Mouse (Mus musculus) E14TG2a.4 (cell line): ENCODE results near the gene Mad1l1.

Experiments used
- CTCF ChIP-seq: conservative IDR thresholded peaks from 2 replicates; pipeline ENCODE4 v1.5.1; 2014; ENCODE audit warnings: low read length
- POU5F1 ChIP-seq: IDR thresholded peaks from 2 replicates; pipeline ENCODE4 v1.6.1; 2014; ENCODE audit warnings: low read length, borderline replicate concordance

GRCm38 (mm10) chr5:139979371-139979770, 342.0 kb downstream of the Mad1l1 start:
- TF ChIP-seq CTCF = no peak
- no peak for TF ChIP-seq POU5F1
